Mouse (Mus musculus) forebrain, embryonic 11.5 days (tissue): ENCODE data around the gene Tmem104. TPM values are rescaled to one million over a fixed set of nuclear protein-coding genes. Genes with fewer than 3 reads are reported as not detected.

ENCODE experiments used
- ATAC-seq: fragments of 200-750 bp; cut with Nextera tagmentation; replicated peaks from 2 replicates; pipeline ENCODE4 v1.8.0; 2017; ENCODE audit warnings: moderate TSS enrichment; ENCODE audit not compliant: low FRiP score
- DNase-seq: peaks from one replicate; pipeline ENCODE4 v3.0.0-alpha.2; 2017; ENCODE audit warnings: low spot score
- H3K27ac ChIP-seq: fragments of 300-500 bp; sonication (generic); 2 replicates; pipeline ENCODE4 v1.5.1; 2014; ENCODE audit warnings: low read depth, low read length
- H3K27me3 ChIP-seq: fragments of 300-500 bp; sonication (generic); 2 replicates; pipeline ENCODE4 v1.6.1; 2014; ENCODE audit warnings: mild to moderate bottlenecking, low read length, mixed read lengths; ENCODE audit not compliant: control insufficient read depth, insufficient read depth
- H3K36me3 ChIP-seq: fragments of 300-500 bp; sonication (generic); 2 replicates; pipeline ENCODE4 v1.6.1; 2014; ENCODE audit warnings: mild to moderate bottlenecking, low read length, moderate library complexity, mixed read lengths; ENCODE audit not compliant: control insufficient read depth, insufficient read depth
- H3K4me1 ChIP-seq: fragments of 300-500 bp; sonication (generic); replicated peaks from 2 replicates; pipeline ENCODE4 v1.6.1; 2014; ENCODE audit warnings: low read length, mixed read lengths; ENCODE audit not compliant: control insufficient read depth, insufficient read depth
- H3K4me2 ChIP-seq: fragments of 300-500 bp; sonication (generic); 2 replicates; pipeline ENCODE4 v1.6.1; 2014; ENCODE audit warnings: low read depth, mild to moderate bottlenecking, low read length, moderate library complexity, mixed read lengths; ENCODE audit not compliant: severe bottlenecking
- H3K4me3 ChIP-seq: fragments of 300-500 bp; sonication (generic); 2 replicates; pipeline ENCODE4 v1.5.1; 2014; ENCODE audit warnings: low read depth, low read length
- H3K9ac ChIP-seq: fragments of 300-500 bp; sonication (generic); 2 replicates; pipeline ENCODE4 v1.6.1; 2014; ENCODE audit warnings: low read length
- H3K9me3 ChIP-seq: fragments of 300-500 bp; sonication (generic); 2 replicates; pipeline ENCODE4 v1.6.1; 2016; ENCODE audit warnings: low read length, mixed read lengths; ENCODE audit not compliant: control insufficient read depth
- WGBS: fragments of 180-500 bp; shearing (Covaris S2); extraction: QIAGEN DNeasy Blood & Tissue Kit; methylation state at CpG from one replicate; pipeline ENCODE4 v1.1.7; 2014; 5-methylcytosine and 5-hydroxymethylcytosine counted together
- polyA plus RNA-seq: library from polyadenylated mRNA; unstranded; fragments of >200 nt; fragmentation: Nextera tagmentation; extraction: Ambion mirVana; gene quantifications from 2 replicates; pipeline ENCODE4 v1.2.1, GENCODE M21; 2014

Tmem104 gene
- polyA plus RNA-seq, 1 experiment from 2014 or later, result 9.2 TPM

- Histone ChIP-seq H3K4me3 (no peak overlapping the region), H3K9ac (no peak overlapping the region), H3K36me3 (no peaks in the 10 kb centered on the region), H3K27me3 (no peaks in the 10 kb centered on the region), H3K9me3 (no peaks in the 10 kb centered on the region), H3K27ac (no peak overlapping the region), H3K4me1 (no peaks in the 10 kb centered on the region), H3K4me2 (no peak overlapping the region)
- ATAC-seq (no peak), DNase-seq (no peak)
- 74% methylated on average over 4 of the region's 4 CpGs for WGBS
Observed at GRCm38 (mm10) chr11:115285282-115285681, 98.0 kb downstream of the Tmem104 start.

DNA sequence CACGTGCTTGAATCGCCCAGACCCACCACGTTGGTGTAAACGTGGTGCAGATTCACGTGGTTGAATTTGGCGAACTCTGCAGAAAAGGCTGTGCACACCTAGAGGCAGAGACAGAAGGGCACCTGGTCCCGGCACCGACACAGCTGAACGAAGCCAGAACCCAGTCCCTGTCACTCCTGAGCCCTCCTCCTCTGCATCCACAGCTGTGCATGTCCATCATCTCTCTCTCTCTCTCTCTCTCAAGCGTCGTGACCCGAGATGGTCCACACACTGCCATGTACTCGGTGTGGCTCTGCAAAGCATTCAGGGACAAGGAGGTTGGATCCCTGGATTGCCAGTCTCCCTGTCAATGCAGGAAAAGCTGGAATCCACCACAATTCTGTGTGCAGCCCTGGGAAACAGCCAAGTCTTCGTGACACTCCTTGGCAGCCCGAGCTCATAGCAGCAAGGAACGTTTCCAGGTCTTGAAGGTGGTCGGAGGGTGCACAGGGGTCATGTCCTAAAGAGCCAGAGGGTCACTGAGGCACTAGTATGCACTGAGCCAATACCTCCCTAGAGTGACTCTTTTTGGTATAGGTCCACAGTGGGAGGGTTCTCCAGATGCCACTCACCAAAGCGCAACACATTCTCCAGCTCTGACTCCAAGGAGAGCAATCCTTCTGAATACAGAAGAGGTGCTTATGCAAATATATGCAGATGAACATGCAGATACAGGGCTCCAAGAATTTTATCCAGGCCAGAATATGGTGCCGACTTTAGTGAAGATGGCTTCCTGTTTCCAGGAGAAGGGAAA is 99.1 kb downstream of the Tmem104 start:
- DNase-seq (no peak), ATAC-seq (no peak)
- Histone ChIP-seq H3K4me1 (no peaks in the 10 kb centered on the region), H3K9ac (no peak overlapping the region), H3K4me2 (no peak overlapping the region), H3K27me3 (no peaks in the 10 kb centered on the region), H3K36me3 (no peaks in the 10 kb centered on the region), H3K9me3 (no peaks in the 10 kb centered on the region), H3K4me3 (no peak overlapping the region), H3K27ac (no peak overlapping the region)
- 79% methylated on average over 19 of the region's 19 CpGs for WGBS

DNA sequence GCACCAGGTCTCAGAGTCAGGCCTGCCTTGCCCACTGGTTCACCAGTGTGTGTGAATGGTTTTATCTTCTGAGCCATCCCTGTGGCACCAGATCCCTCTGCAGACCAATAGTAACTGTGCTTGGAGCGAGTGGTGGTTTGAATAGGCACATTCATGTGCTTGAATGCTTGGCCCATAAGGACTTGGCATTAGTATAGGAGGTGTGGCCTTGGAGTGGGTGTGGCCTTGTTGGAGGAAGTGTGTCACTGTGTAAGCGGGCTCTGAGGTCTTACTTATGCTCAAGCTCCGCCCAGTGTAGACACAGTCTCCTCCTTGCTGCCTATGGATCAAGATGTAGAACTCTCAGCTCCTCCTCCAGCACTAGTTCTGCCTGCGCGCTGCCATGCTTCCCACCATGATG is 100.1 kb downstream of the Tmem104 start:
- Histone ChIP-seq H3K27ac (no peak overlapping the region), H3K27me3 (no peaks in the 10 kb centered on the region), H3K4me1 (no peaks in the 10 kb centered on the region; the same call in 1 of the 2 replicates), H3K9ac (no peak overlapping the region), H3K9me3 (no peaks in the 10 kb centered on the region), H3K36me3 (no peaks in the 10 kb centered on the region), H3K4me2 (no peak overlapping the region), H3K4me3 (no peak overlapping the region)
- 78% methylated on average over 5 of the region's 5 CpGs for WGBS
- ATAC-seq (no peak), DNase-seq (no peak)

DNA sequence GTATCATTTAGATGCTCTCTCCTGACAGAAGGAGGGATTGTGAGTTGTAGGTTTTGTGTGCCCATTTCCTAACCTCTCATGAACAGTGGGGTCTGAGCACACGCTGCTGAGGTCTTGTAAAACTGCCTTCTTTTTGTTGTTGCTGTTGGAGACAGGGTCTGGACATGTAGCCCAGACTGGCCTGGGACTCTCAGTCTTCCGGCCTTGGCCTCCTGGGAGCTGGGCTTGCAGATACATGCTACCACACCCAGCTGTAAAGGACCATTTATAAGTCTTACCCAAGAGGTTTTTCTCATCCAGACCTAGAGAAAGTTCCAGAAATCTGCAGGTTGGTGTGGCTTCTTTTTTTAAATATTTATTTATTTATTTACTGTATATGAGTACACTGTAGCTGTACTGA is 101.0 kb downstream of the Tmem104 start:
- Histone ChIP-seq H3K9me3 (no peaks in the 10 kb centered on the region), H3K4me2 (no peak overlapping the region), H3K4me1 (no peaks in the 10 kb centered on the region; the same call in 1 of the 2 replicates), H3K27me3 (no peaks in the 10 kb centered on the region), H3K27ac (no peak overlapping the region), H3K36me3 (no peaks in the 10 kb centered on the region), H3K4me3 (no peak overlapping the region), H3K9ac (no peak overlapping the region)
- WGBS, result 91% methylated on average over 2 of the region's 2 CpGs
- DNase-seq (no peak), ATAC-seq (no peak)

DNA sequence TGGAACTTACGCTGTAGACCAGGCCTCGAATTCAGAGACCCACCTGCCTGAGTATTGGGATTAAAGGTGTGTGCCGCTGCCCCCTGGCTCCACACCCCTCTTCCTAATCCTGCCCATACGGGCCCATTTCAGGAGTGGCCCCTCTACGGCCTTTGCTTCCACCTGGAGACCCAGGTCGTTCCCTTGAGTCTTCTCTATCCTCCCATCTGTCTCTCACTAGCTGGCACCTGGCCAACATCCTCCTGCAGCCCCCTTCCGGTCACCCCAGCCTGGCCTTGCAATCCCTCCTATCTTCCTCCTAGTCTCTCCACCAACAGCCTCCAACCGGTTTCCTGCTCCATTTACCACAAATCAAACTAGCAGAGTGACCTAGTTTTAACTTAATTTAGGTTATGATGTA is 102.6 kb downstream of the Tmem104 start:
- Histone ChIP-seq H3K4me3 (no peak overlapping the region), H3K4me2 (no peak overlapping the region), H3K27ac (no peak overlapping the region), H3K4me1 (no peaks in the 10 kb centered on the region; the same call in 1 of the 2 replicates), H3K27me3 (no peaks in the 10 kb centered on the region), H3K9me3 (no peaks in the 10 kb centered on the region), H3K9ac (no peak overlapping the region), H3K36me3 (no peaks in the 10 kb centered on the region)
- 81% methylated on average over 8 of the region's 8 CpGs for WGBS
- DNase-seq (no peak), ATAC-seq (no peak)

- no peak overlapping the region for H3K9ac ChIP-seq
- H3K36me3 ChIP-seq, result no peaks in the 10 kb centered on the region
- no peak overlapping the region for H3K4me3 ChIP-seq
- H3K4me1 ChIP-seq, result no peaks in the 10 kb centered on the region; the same call in 1 of the 2 replicates
- H3K27ac ChIP-seq, result no peak overlapping the region
- no peaks in the 10 kb centered on the region for H3K9me3 ChIP-seq
- no peaks in the 10 kb centered on the region for H3K27me3 ChIP-seq
- H3K4me2 ChIP-seq, result no peak overlapping the region
- DNase-seq (no peak), ATAC-seq (no peak)
- 86% methylated on average over 1 of the region's 1 CpGs for WGBS
Observed at GRCm38 (mm10) chr11:115290314-115290713, 103.0 kb downstream of the Tmem104 start.

DNA sequence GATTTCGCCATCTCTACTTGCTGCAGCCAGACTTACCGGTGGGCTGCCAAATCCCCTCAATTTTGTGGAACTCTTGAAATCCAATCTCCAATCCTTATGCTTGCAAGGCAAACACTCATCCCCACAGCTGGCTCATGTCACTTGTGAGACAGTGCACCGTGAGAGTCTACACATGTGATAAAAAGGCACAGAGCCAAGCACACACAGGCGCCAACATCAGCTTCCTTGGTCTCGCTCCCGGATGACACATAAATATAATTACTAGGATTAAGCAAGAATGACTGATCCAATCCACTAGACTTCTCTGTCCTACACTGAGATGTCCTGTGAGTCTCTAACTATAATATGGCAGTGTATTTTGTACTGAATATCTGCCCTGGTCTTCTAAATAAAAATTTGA is 103.6 kb downstream of the Tmem104 start:
- Histone ChIP-seq H3K4me1 (no peaks in the 10 kb centered on the region; the same call in 1 of the 2 replicates), H3K9me3 (no peaks in the 10 kb centered on the region), H3K4me3 (no peak overlapping the region), H3K27me3 (no peaks in the 10 kb centered on the region), H3K9ac (no peak overlapping the region), H3K36me3 (no peaks in the 10 kb centered on the region), H3K27ac (no peak overlapping the region), H3K4me2 (no peak overlapping the region)
- 91% methylated on average over 6 of the region's 6 CpGs for whole genome bisulfite sequencing
- DNase-seq (no peak), ATAC-seq (no peak)

DNA sequence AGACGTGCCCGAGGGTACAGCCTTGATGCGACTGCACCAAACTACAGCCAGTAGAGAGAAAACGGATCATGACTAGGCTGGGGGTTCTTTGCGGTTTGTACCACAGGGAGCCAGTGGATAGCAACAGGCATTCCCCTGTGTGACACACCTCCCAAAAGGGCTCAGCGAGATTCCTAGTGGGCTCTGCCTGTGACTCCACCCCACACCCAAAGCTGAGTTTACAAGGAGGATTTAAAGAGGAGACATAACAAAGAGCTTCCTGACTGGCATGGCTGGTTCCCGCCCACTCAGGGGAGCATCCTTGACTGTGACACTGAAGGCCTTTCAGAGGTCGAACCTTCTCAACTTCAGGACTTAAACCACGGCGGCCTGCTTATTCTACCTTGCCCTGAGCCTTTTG is 104.2 kb downstream of the Tmem104 start:
- Histone ChIP-seq H3K27me3 (no peaks in the 10 kb centered on the region), H3K4me1 (no peaks in the 10 kb centered on the region; the same call in 1 of the 2 replicates), H3K9me3 (no peaks in the 10 kb centered on the region), H3K9ac (no peak overlapping the region), H3K4me3 (no peak overlapping the region), H3K36me3 (no peaks in the 10 kb centered on the region), H3K27ac (no peak overlapping the region), H3K4me2 (no peak overlapping the region)
- ATAC-seq, result no peak
- DNase-seq, result no peak
- 84% methylated on average over 10 of the region's 10 CpGs for WGBS
